Mouse (Mus musculus) midbrain, embryonic 13.5 days (tissue): Measurements from ENCODE around the gene Tyrobp. TPM values are rescaled to one million over a fixed set of nuclear protein-coding genes. Genes with fewer than 3 reads are reported as not detected.

ENCODE experiments used
- ATAC-seq: fragments of 200-750 bp; cut with Nextera tagmentation; 2 replicates; pipeline ENCODE4 v1.8.0; 2017; ENCODE audit warnings: mild to moderate bottlenecking, moderate TSS enrichment, moderate library complexity
- H3K27ac ChIP-seq: fragments of 300-500 bp; sonication (generic); 2 replicates; pipeline ENCODE4 v1.5.1; 2015; ENCODE audit warnings: inconsistent platforms, mild to moderate bottlenecking, moderate library complexity
- H3K27me3 ChIP-seq: fragments of 300-500 bp; sonication (generic); 2 replicates; pipeline ENCODE4 v1.6.1; 2015; ENCODE audit warnings: mild to moderate bottlenecking, inconsistent platforms
- H3K36me3 ChIP-seq: fragments of 300-500 bp; sonication (generic); 2 replicates; pipeline ENCODE4 v1.6.1; 2015; ENCODE audit warnings: mild to moderate bottlenecking, inconsistent platforms
- H3K4me1 ChIP-seq: fragments of 300-500 bp; sonication (generic); replicated peaks from 2 replicates; pipeline ENCODE4 v1.6.1; 2015; ENCODE audit warnings: inconsistent platforms
- H3K4me2 ChIP-seq: fragments of 300-500 bp; sonication (generic); replicated peaks from 2 replicates; pipeline ENCODE4 v1.6.1; 2015; ENCODE audit warnings: moderate library complexity, mild to moderate bottlenecking, inconsistent platforms
- H3K4me3 ChIP-seq: fragments of 300-500 bp; sonication (generic); replicated peaks from 2 replicates; pipeline ENCODE4 v1.5.1; 2015; ENCODE audit warnings: mild to moderate bottlenecking, inconsistent platforms
- H3K9ac ChIP-seq: fragments of 300-500 bp; sonication (generic); replicated peaks from 2 replicates; pipeline ENCODE4 v1.6.1; 2015; ENCODE audit warnings: mild to moderate bottlenecking, inconsistent platforms
- H3K9me3 ChIP-seq: fragments of 300-500 bp; sonication (generic); 2 replicates; pipeline ENCODE4 v1.6.1; 2016; ENCODE audit warnings: mild to moderate bottlenecking, inconsistent platforms
- WGBS: fragments of 180-500 bp; shearing (Covaris S2); methylation state at CpG from one replicate; pipeline ENCODE4 v1.1.7; 2015; 5-methylcytosine and 5-hydroxymethylcytosine counted together
- polyA plus RNA-seq: library from polyadenylated mRNA; unstranded; fragments of >200 nt; fragmentation: Nextera tagmentation; extraction: Ambion mirVana; gene quantifications from 2 replicates; pipeline ENCODE4 v1.2.1, GENCODE M21; 2015

Gene Tyrobp
- polyA plus RNA-seq, 1 experiment from 2014 or later: 23.8 TPM

- H3K27ac ChIP-seq: no peak overlapping the region
- H3K9me3 ChIP-seq: no peaks in the 10 kb centered on the region
- H3K4me2 ChIP-seq: no peak overlapping the region
- H3K27me3 ChIP-seq: no peaks in the 10 kb centered on the region
- no peak for ATAC-seq
- H3K4me1 ChIP-seq: no peaks in the 10 kb centered on the region
- H3K4me3 ChIP-seq: no peak overlapping the region
- 89% methylated on average over 2 of the region's 2 CpGs for WGBS
- H3K9ac ChIP-seq: no peak overlapping the region
- H3K36me3 ChIP-seq: no peaks in the 10 kb centered on the region
Observed at GRCm38 (mm10) chr7:30409789-30410188, 3.8 kb upstream of the Tyrobp start.

- H3K4me1 ChIP-seq: no peaks in the 10 kb centered on the region
- no peak overlapping the region for H3K27ac ChIP-seq
- ATAC-seq: no peak
- no peak overlapping the region for H3K9ac ChIP-seq
- no peaks in the 10 kb centered on the region for H3K27me3 ChIP-seq
- H3K4me2 ChIP-seq: no peak overlapping the region
- H3K36me3 ChIP-seq: no peaks in the 10 kb centered on the region
- H3K4me3 ChIP-seq: no peak overlapping the region
- WGBS: 84% methylated on average over 3 of the region's 3 CpGs
- no peaks in the 10 kb centered on the region for H3K9me3 ChIP-seq
Observed at GRCm38 (mm10) chr7:30411023-30411422, 2.5 kb upstream of the Tyrobp start.

- H3K4me3 ChIP-seq: no peak overlapping the region
- H3K9ac ChIP-seq: no peak overlapping the region
- WGBS: 74% methylated on average over 4 of the region's 4 CpGs
- H3K27ac ChIP-seq: no peak overlapping the region
- no peaks in the 10 kb centered on the region for H3K9me3 ChIP-seq
- no peaks in the 10 kb centered on the region for H3K4me1 ChIP-seq
- no peaks in the 10 kb centered on the region for H3K27me3 ChIP-seq
- no peak overlapping the region for H3K4me2 ChIP-seq
- no peak for ATAC-seq
- H3K36me3 ChIP-seq: no peaks in the 10 kb centered on the region
Observed at GRCm38 (mm10) chr7:30412735-30413147, 819 bp upstream of the Tyrobp start.

- H3K4me2 ChIP-seq: no peak overlapping the region
- peaks cover 13% of the 10 kb centered on the region for H3K27me3 ChIP-seq
- no peaks in the 10 kb centered on the region for H3K36me3 ChIP-seq
- H3K9me3 ChIP-seq: peaks cover 5% of the 10 kb centered on the region; the same call in 1 of the 2 replicates
- no peak for ATAC-seq
- 80% methylated on average over 9 of the region's 9 CpGs for WGBS
- H3K9ac ChIP-seq: no peak overlapping the region
- no peak overlapping the region for H3K27ac ChIP-seq
- peaks cover 12% of the 10 kb centered on the region for H3K4me1 ChIP-seq
- H3K4me3 ChIP-seq: no peak overlapping the region
Observed at GRCm38 (mm10) chr7:30417856-30418255, 4.3 kb downstream of the Tyrobp start.

- Histone ChIP-seq H3K27ac (no peak within 1 kb of the TSS), H3K36me3 (no peaks in the 10 kb centered on the region), H3K4me1 (peaks cover 20% of the 10 kb centered on the region), H3K4me2 (no peak within 1 kb of the TSS), H3K27me3 (peaks cover 17% of the 10 kb centered on the region), H3K9me3 (peaks cover 5% of the 10 kb centered on the region; the same call in 1 of the 2 replicates), H3K4me3 (no peak within 1 kb of the TSS), H3K9ac (no peak within 1 kb of the TSS)
- ATAC-seq: no peak
- WGBS: 75% methylated on average over 10 of the region's 10 CpGs
Observed at GRCm38 (mm10) chr7:30419561-30420499, 6.3 kb downstream of the Tyrobp start, which contains the start of gene Hcst. Gene Hcst (minus strand): TSS chr7:30419854.

GRCm38 (mm10) chr7:30420673-30421072 lies 7.1 kb downstream of the Tyrobp start:
- Histone ChIP-seq H3K4me2 (no peak overlapping the region), H3K9ac (no peak overlapping the region), H3K4me3 (no peak overlapping the region; the same call in 1 of the 2 replicates), H3K4me1 (peaks cover 20% of the 10 kb centered on the region), H3K27me3 (peaks cover 17% of the 10 kb centered on the region), H3K9me3 (peaks cover 5% of the 10 kb centered on the region; the same call in 1 of the 2 replicates), H3K36me3 (peaks cover 3% of the 10 kb centered on the region; the same call in 1 of the 2 replicates), H3K27ac (no peak overlapping the region)
- no peak for ATAC-seq
- 90% methylated on average over 3 of the region's 3 CpGs for WGBS

GRCm38 (mm10) chr7:30421175-30421889 lies 7.8 kb downstream of the Tyrobp start, which contains the start of gene Nfkbid:
Gene Nfkbid (plus strand): TSS chr7:30421732.
- Histone ChIP-seq H3K9me3 (peaks cover 5% of the 10 kb centered on the region; the same call in 1 of the 2 replicates), H3K9ac (peak within 1 kb of the TSS; percentile 76), H3K36me3 (peaks cover 8% of the 10 kb centered on the region; the same call in 1 of the 2 replicates), H3K4me1 (peaks cover 20% of the 10 kb centered on the region), H3K4me2 (peak within 1 kb of the TSS; percentile 83), H3K4me3 (peak within 1 kb of the TSS; percentile 57), H3K27ac (no peak within 1 kb of the TSS), H3K27me3 (peaks cover 17% of the 10 kb centered on the region)
- peak; percentile 6; the same call in 1 of the 2 replicates for ATAC-seq
- 10% methylated on average over 31 of the region's 31 CpGs for WGBS

GRCm38 (mm10) chr7:30421890-30422435 lies 8.4 kb downstream of the Tyrobp start:
- Histone ChIP-seq H3K4me2 (peak overlapping the region; percentile 83), H3K27me3 (peaks cover 17% of the 10 kb centered on the region), H3K4me1 (peaks cover 20% of the 10 kb centered on the region), H3K9me3 (peaks cover 5% of the 10 kb centered on the region; the same call in 1 of the 2 replicates), H3K36me3 (peaks cover 10% of the 10 kb centered on the region; the same call in 1 of the 2 replicates), H3K9ac (peak overlapping the region; percentile 76), H3K27ac (no peak overlapping the region), H3K4me3 (peak overlapping the region; percentile 57)
- WGBS: under 1% methylated on average over 45 of the region's 45 CpGs
- ATAC-seq: peak; percentile 89

- Histone ChIP-seq H3K27me3 (peaks cover 17% of the 10 kb centered on the region), H3K9me3 (peaks cover 5% of the 10 kb centered on the region; the same call in 1 of the 2 replicates), H3K4me1 (peaks cover 20% of the 10 kb centered on the region), H3K4me3 (peak overlapping the region; percentile 57), H3K4me2 (peak overlapping the region; percentile 83), H3K9ac (peak overlapping the region; percentile 76), H3K36me3 (peaks cover 15% of the 10 kb centered on the region; the same call in 1 of the 2 replicates), H3K27ac (no peak overlapping the region)
- 14% methylated on average over 9 of the region's 9 CpGs for WGBS
- ATAC-seq: no peak; the same call in 1 of the 2 replicates
Observed at GRCm38 (mm10) chr7:30422560-30422959, 9.0 kb downstream of the Tyrobp start.

- 51% methylated on average over 23 of the region's 23 CpGs for WGBS
Observed at GRCm38 (mm10) chr7:30423071-30423641, 9.6 kb downstream of the Tyrobp start.

GRCm38 (mm10) chr7:30429327-30429726 lies 15.8 kb downstream of the Tyrobp start:
- Histone ChIP-seq H3K27me3 (no peaks in the 10 kb centered on the region), H3K4me1 (no peaks in the 10 kb centered on the region), H3K9ac (no peak overlapping the region), H3K4me3 (no peak overlapping the region), H3K27ac (no peak overlapping the region), H3K9me3 (no peaks in the 10 kb centered on the region), H3K36me3 (peaks cover 16% of the 10 kb centered on the region; the same call in 1 of the 2 replicates), H3K4me2 (no peak overlapping the region)
- ATAC-seq: no peak

More at GRCm38 (mm10) chr7:30423071-30423641, 9.6 kb downstream of the Tyrobp start:
- 0 out of 2 replicates have a peak overlapping the region, but pooled peaks have one; percentile 76 for H3K9ac ChIP-seq
- no peak overlapping the region for H3K27ac ChIP-seq
- no peak for ATAC-seq
- H3K27me3 ChIP-seq: peaks cover 17% of the 10 kb centered on the region
- H3K4me2 ChIP-seq: peak overlapping the region; percentile 83
- peaks cover 15% of the 10 kb centered on the region; the same call in 1 of the 2 replicates for H3K36me3 ChIP-seq
- H3K9me3 ChIP-seq: peaks cover 5% of the 10 kb centered on the region; the same call in 1 of the 2 replicates
- H3K4me1 ChIP-seq: peaks cover 20% of the 10 kb centered on the region
- H3K4me3 ChIP-seq: peak overlapping the region; percentile 57
